Mouse (Mus musculus) heart, postnatal 14 days (tissue): Measurements from ENCODE around the gene Wnt5a. TPM values are rescaled to one million over a fixed set of nuclear protein-coding genes. Genes with fewer than 3 reads are reported as not detected.

Experiments used
- DNase-seq, 2 experiments: peaks; one replicate each; pipeline ENCODE4 v3.0.0; 2021 to 2022
- intact Hi-C: fragments of 180-260 bp; cut with DNase I; formaldehyde crosslinking; loops from one replicate; pipeline ENCODE4 v1.15.1; 2025
- total RNA-seq, 2 experiments: library from RNA; stranded (reverse); gene quantifications; 2 replicates each; pipeline ENCODE4 v1.2.3; 2021

Wnt5a gene
- total RNA-seq, 2 experiments from 2014 or later: 11.4 to 12.4 TPM

GRCm38 (mm10) chr14:28508288-28509258 lies 4.0 kb downstream of the Wnt5a start:
- no peak for DNase-seq
- intact Hi-C loops: loop anchor here (5.0 kb wide), 3 partner anchors 226 to 584 kb away; no protein-coding TSS in a partner anchor

DNA sequence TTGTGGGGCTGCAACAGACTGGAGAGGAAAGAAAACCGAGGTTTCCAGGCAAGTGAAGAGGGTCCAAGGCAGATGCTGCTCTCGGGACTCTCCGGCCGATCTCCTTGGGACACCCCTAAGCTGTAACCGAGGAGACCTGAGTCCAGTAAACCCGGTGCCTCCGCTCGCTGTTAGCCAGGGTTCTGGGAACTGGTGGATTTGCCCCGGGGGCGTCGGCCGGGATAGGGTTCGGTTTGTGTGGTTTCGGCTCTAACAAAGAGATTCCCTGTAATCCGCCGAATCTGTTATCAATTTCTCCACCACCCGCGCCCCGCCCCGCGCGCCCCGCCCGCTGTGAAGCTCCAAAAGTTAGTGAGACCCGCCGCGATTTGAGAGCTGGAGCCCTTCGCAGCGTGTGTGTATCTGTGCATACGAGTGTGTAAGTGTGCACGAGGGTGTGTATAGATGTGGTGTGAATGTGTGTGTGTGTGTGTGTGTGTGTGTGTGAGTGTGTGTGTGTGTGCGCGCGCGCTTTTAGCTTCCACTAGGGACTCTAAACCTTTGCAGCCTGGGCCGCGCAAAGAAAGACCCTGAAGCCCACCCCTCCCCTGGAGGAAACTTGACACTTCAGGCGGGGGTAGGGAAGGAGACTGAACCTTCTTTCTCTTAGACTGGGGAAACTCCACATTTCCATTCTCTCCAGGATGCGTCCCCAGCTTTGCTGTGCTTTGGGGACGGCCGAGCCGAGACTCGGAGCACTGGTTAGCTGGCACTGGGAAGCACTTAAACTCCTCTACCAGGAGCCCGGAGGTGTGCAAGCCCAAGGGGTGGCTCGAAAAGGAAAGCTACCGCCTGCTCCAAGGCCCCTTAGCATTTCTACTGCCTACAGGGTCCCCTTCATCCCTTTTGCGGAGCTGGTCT lies 5.1 kb downstream of the Wnt5a start:
- intact Hi-C loops: loop anchor here (5.0 to 10.0 kb wide), 4 partner anchors 227 to 935 kb away; no protein-coding TSS in a partner anchor
- no peak for DNase-seq

DNA sequence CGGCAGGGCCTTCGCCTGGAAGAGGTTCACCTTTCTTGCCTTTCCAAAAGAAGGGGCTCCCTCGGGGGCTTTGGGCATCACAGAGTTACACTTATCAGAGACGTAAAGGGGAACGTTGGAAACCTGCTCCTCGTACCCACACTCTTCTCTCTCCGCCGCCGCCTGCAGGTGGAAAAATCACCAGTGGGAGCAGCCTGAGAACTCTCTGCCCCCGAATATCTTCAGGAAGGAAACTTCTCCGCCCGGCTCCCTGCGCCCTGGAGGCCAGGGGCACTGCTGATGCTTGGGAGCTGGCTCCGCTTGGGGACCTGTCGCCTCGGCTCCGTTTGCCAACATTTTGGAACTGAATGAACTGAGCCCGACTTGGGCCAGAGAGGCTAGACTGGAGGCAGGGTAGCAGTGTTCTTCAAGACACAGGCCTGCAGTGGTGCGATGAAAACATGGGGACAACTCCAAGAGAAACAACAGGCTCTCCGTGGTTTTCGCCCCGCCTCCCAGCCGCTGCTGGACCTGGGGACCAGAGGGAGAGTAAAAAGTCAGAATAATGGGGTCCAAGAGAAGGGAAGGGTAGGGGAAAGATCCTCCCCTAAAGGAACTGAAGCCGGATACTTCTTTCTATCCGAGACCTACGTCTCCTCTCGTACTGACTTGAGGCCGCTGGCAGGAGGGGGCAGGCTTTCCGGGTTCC lies 5.9 kb downstream of the Wnt5a start:
- intact Hi-C loops: loop anchor here (10.0 kb wide), 1 partner anchor 934 kb away; no protein-coding TSS in a partner anchor
- DNase-seq: peak; percentile 19 to 25

DNA sequence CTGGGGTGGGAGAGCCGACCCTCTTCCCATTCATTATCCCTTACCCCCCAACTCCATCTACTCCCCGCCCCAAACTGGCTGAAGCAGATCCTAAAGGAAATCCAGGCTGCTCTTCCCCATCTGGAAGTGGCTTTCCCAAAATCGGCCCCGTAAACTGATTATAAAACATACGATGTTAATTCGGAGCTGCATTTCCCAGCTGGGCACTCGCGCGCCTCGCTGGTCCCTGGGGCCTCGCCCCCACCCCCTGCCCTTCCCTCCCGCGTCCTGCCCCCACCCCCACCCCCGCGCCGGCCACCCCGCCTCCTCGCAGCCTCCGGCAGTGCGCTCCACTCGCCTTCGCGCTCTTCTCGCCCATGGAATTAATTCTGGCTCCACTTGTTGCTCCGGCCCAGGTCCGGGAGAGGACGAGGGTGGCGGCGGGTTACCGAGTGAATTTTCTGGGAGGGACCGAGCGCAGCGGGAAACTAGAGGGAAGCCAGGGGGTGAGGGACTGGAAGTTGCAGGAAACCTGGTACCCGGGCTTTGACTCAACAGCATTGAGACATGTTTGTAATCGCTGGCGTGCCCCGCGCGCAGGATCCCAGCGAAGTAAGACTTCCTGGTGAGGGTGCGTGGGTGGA lies 6.6 kb downstream of the Wnt5a start:
- intact Hi-C loops: loop anchor here (10.0 kb wide), 1 partner anchor 934 kb away; no protein-coding TSS in a partner anchor
- DNase-seq: peak in 1 of 2 experiments; percentile 26

- intact Hi-C loops: loop anchor here (10.0 kb wide), 1 partner anchor 932 kb away; no protein-coding TSS in a partner anchor
- no peak for DNase-seq
Measured at GRCm38 (mm10) chr14:28512805-28513590, 8.4 kb downstream of the Wnt5a start.

- intact Hi-C loops: loop anchor here (10.0 kb wide), 1 partner anchor 931 kb away; no protein-coding TSS in a partner anchor
- no peak for DNase-seq
Measured at GRCm38 (mm10) chr14:28514171-28514570, 9.6 kb downstream of the Wnt5a start.

- intact Hi-C loops: loop anchor here (10.0 kb wide), 1 partner anchor 929 kb away; no protein-coding TSS in a partner anchor
- DNase-seq: no peak
Measured at GRCm38 (mm10) chr14:28515331-28515730, 10.8 kb downstream of the Wnt5a start.

GRCm38 (mm10) chr14:28517631-28518560 lies 13.3 kb downstream of the Wnt5a start:
- DNase-seq: no peak
- intact Hi-C loops: loop anchor here (10.0 kb wide), 1 partner anchor 927 kb away; no protein-coding TSS in a partner anchor

- intact Hi-C loops: no loop called here
- no peak for DNase-seq
Measured at GRCm38 (mm10) chr14:28521106-28521505, 16.6 kb downstream of the Wnt5a start.

DNA sequence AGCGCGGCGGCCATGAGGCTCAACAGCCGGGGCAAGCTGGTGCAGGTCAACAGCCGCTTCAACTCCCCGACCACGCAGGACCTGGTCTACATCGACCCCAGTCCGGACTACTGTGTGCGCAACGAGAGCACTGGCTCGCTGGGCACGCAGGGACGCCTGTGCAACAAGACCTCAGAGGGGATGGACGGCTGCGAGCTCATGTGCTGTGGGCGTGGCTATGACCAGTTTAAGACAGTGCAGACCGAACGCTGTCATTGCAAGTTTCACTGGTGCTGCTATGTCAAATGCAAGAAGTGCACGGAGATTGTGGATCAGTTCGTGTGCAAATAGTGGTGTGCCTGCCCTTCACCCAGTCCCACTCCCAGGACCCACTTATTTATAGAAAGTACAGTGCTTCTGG lies 18.1 kb downstream of the Wnt5a start:
- DNase-seq: no peak
- intact Hi-C loops: no loop called here

GRCm38 (mm10) chr14:28525566-28525965 lies 21.0 kb downstream of the Wnt5a start:
- intact Hi-C loops: no loop called here
- no peak for DNase-seq

- no peak for DNase-seq
- intact Hi-C loops: no loop called here
Measured at GRCm38 (mm10) chr14:28528151-28528685, 23.7 kb downstream of the Wnt5a start.

DNA sequence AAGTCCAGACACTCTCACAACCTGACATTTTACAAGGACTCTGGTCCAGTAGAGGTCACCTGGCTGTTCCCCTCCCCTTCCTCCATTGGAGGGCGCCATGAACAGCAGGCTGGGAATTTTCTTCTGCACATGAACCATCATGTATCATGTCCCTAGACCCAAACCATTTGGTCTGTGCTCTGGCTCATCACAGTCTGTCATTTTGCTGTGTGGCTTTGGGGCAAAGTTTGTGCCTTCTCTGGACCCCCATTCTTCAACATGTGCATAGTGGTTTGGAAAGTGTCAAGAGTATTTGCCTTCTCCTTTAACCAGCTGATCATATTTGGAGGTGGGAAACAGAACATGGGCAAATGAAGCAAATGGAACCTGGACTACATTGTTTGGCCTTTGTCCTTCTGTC lies 27.0 kb downstream of the Wnt5a start:
- intact Hi-C loops: no loop called here
- no peak for DNase-seq

- intact Hi-C loops: no loop called here
- DNase-seq: peak; percentile 62 to 72
Measured at GRCm38 (mm10) chr14:28532943-28533342, 28.4 kb downstream of the Wnt5a start.

GRCm38 (mm10) chr14:28533876-28534275 lies 29.3 kb downstream of the Wnt5a start:
- DNase-seq: no peak
- intact Hi-C loops: no loop called here

- intact Hi-C loops: no loop called here
- DNase-seq: peak; percentile 30 to 52
Measured at GRCm38 (mm10) chr14:28535814-28536213, 31.3 kb downstream of the Wnt5a start.

DNA sequence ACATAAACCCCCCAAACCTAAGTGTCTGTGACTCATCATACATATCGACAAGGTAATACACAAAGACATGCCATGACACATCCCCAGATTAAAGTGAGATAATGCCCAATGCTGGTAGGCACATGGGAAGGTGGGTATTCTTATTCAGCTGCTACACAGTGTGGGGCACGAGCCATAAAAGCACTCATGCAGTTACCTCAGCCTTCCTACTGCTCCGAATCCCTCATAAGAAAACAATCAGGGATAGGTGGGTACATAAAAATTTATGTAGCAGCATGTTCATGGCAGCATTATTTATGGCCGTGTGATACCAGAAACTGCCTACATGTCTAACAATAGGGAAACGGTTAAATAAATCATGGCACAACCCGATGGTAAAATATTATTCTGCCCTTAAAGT lies 35.0 kb downstream of the Wnt5a start:
- intact Hi-C loops: no loop called here
- no peak for DNase-seq
